Mouse (Mus musculus) intestine, embryonic 14.5 days (tissue): ENCODE data around the gene Metap1d. TPM values are rescaled to one million over a fixed set of nuclear protein-coding genes. Genes with fewer than 3 reads are reported as not detected.
A peak's percentile ranks its signal among the peaks of the same experiment; 100 is the strongest.

ENCODE experiments used
- ATAC-seq: fragments of 200-750 bp; cut with Nextera tagmentation; replicated peaks from 2 replicates; pipeline ENCODE4 v1.8.0; 2017; ENCODE audit warnings: low read depth, moderate number of reproducible peaks, moderate TSS enrichment, moderate library complexity; ENCODE audit not compliant: low FRiP score, low TSS enrichment
- DNase-seq: peaks from one replicate; pipeline ENCODE4 v3.0.0-alpha.2; 2018; ENCODE audit warnings: low spot score
- H3K27ac ChIP-seq: fragments of 300-500 bp; sonication (generic); 2 replicates; pipeline ENCODE4 v1.5.1; 2014; ENCODE audit warnings: low read depth, mild to moderate bottlenecking, control low read depth
- H3K27me3 ChIP-seq: fragments of 300-500 bp; sonication (generic); replicated peaks from 2 replicates; pipeline ENCODE4 v1.6.1; 2014; ENCODE audit warnings: low read length, control low read depth; ENCODE audit not compliant: control insufficient read depth, insufficient read depth
- H3K36me3 ChIP-seq: fragments of 300-500 bp; sonication (generic); 2 replicates; pipeline ENCODE4 v1.6.1; 2014; ENCODE audit warnings: low read length, control low read depth; ENCODE audit not compliant: control insufficient read depth, insufficient read depth
- H3K4me1 ChIP-seq: fragments of 300-500 bp; sonication (generic); replicated peaks from 2 replicates; pipeline ENCODE4 v1.6.1; 2014; ENCODE audit warnings: low read length, control low read depth, mixed read lengths; ENCODE audit not compliant: control insufficient read depth, insufficient read depth
- H3K4me2 ChIP-seq: fragments of 300-500 bp; sonication (generic); 2 replicates; pipeline ENCODE4 v1.6.1; 2014; ENCODE audit warnings: low read length
- H3K4me3 ChIP-seq: fragments of 300-500 bp; sonication (generic); 2 replicates; pipeline ENCODE4 v1.5.1; 2014; ENCODE audit warnings: low read depth, low read length, control low read depth, mixed read lengths
- H3K9ac ChIP-seq: fragments of 300-500 bp; sonication (generic); 2 replicates; pipeline ENCODE4 v1.6.1; 2014; ENCODE audit warnings: mild to moderate bottlenecking, low read length
- H3K9me3 ChIP-seq: fragments of 300-500 bp; sonication (generic); 2 replicates; pipeline ENCODE4 v1.6.1; 2016; ENCODE audit warnings: low read length, control low read depth; ENCODE audit not compliant: control insufficient read depth
- WGBS: fragments of 180-500 bp; shearing (Covaris S2); extraction: QIAGEN DNeasy Blood & Tissue Kit; methylation state at CpG from one replicate; pipeline ENCODE4 v1.1.7; 2014; 5-methylcytosine and 5-hydroxymethylcytosine counted together
- polyA plus RNA-seq: library from polyadenylated mRNA; unstranded; fragments of >200 nt; fragmentation: Nextera tagmentation; extraction: Ambion mirVana; gene quantifications from 2 replicates; pipeline ENCODE4 v1.2.1, GENCODE M21; 2014

The Metap1d gene
- polyA plus RNA-seq, 1 experiment from 2014 or later = 41.2 TPM

DNA sequence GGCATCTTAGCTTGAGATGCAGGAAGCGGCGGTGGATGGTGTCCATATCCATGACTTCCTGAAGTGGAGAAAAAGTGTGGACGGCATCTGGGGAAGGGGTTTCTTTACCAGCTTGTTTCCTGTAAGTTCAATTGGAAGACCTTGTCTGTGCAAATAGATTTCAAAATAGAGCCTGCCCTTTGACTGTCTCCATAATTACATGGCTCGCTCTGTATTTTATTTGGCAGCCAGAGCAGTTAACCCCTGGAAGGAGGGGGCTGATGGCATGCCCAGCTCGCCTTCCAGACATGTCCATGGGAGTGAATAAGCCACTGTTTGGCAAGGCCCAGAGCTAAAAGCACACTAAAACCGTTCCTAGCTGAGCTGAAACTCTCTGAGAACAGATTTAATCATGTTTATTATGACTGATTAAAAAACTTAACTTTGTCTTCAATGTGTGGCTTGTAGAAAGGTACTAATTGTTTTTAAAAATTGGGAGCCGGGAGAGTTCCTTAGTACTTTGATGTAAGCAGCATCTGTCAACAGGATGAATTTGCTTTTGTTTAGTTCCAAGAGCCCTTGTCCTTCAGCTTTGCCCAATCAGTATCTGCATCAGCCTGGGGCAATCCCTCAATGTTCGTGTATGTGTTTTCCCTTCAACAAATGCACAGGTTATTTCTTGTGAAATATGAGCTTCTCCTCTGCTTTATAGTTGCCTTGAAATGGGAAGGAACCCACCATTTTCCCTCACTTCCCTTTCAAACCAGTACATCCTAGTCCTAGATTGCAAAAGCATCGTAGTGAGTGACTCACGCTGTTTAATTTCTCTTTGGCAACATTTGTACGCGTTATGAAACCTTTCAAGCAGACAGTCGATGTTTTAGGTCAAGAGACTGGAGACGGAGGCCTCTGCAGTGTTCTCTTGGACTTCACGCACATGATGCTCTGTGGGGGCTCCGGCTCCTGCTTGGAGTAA is 46.5 kb downstream of the Metap1d start:
- WGBS = 68% methylated on average over 16 of the region's 16 CpGs
- no peak overlapping the region for H3K4me3 ChIP-seq
- H3K9ac ChIP-seq = no peak overlapping the region
- no peak overlapping the region for H3K4me2 ChIP-seq
- H3K4me1 ChIP-seq = no peaks in the 10 kb centered on the region
- no peaks in the 10 kb centered on the region for H3K9me3 ChIP-seq
- no peaks in the 10 kb centered on the region for H3K36me3 ChIP-seq
- ATAC-seq (no peak), DNase-seq (no peak)
- H3K27ac ChIP-seq = no peak overlapping the region
- no peaks in the 10 kb centered on the region for H3K27me3 ChIP-seq

DNA sequence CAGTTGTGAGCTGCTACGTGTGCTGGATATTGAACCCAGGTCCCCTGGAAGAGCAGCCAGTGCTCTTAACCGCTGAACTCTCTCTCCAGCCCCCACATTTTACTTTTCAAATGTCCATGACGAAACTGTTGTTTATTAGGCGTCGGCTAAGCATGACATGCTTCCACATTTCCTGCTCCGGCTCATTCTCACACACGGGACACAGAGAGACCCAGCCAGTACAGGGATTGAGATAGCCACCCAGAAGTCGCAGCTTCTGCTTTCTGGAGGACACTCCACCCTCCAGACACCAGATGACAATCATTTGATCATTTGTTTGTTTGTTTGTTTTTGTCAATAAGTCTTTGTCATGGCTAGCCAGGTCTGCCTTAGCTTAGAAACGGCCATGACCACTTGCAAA is 51.8 kb downstream of the Metap1d start:
- Histone ChIP-seq H3K36me3 (0 out of 2 replicates have a peak, but pooled peaks cover 2% of the 10 kb centered on the region), H3K9ac (no peak overlapping the region), H3K27me3 (no peaks in the 10 kb centered on the region), H3K9me3 (no peaks in the 10 kb centered on the region), H3K27ac (no peak overlapping the region), H3K4me1 (no peaks in the 10 kb centered on the region), H3K4me2 (no peak overlapping the region), H3K4me3 (no peak overlapping the region)
- no peak for ATAC-seq
- no peak for DNase-seq
- 66% methylated on average over 9 of the region's 9 CpGs for WGBS

- Histone ChIP-seq H3K27ac (no peak overlapping the region), H3K27me3 (no peaks in the 10 kb centered on the region), H3K4me3 (no peak overlapping the region), H3K4me1 (no peaks in the 10 kb centered on the region), H3K4me2 (no peak overlapping the region), H3K36me3 (0 out of 2 replicates have a peak, but pooled peaks cover 4% of the 10 kb centered on the region), H3K9ac (no peak overlapping the region), H3K9me3 (no peaks in the 10 kb centered on the region)
- no peak for ATAC-seq
- DNase-seq = no peak
- 91% methylated on average over 7 of the region's 7 CpGs for whole genome bisulfite sequencing
Measured at GRCm38 (mm10) chr2:71511209-71511608, 58.1 kb downstream of the Metap1d start.

DNA sequence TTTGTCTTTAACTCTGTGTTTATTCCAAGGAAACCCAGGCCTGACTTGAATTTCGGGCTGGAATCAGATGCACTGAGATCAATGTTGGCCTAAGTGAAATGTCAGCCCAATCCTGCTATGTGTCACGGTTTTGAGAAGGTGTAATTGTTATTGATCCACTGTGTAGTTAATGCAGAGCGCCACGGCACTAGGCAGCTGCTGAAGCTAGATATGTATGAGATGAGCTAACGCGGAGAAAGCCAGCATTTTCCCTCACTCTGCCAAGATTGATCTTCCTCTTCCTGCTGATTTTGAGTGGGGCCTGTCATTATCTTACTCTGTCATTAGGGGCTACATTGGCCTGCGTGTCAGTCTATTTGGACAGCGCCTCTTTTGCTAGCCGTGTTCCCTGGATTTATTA is 59.2 kb downstream of the Metap1d start:
- H3K27ac ChIP-seq = no peak overlapping the region
- no peaks in the 10 kb centered on the region for H3K4me1 ChIP-seq
- no peak overlapping the region for H3K9ac ChIP-seq
- no peak overlapping the region for H3K4me2 ChIP-seq
- ATAC-seq (no peak), DNase-seq (no peak)
- no peak overlapping the region for H3K4me3 ChIP-seq
- no peaks in the 10 kb centered on the region for H3K9me3 ChIP-seq
- no peaks in the 10 kb centered on the region for H3K27me3 ChIP-seq
- 69% methylated on average over 9 of the region's 9 CpGs for WGBS
- 0 out of 2 replicates have a peak, but pooled peaks cover 4% of the 10 kb centered on the region for H3K36me3 ChIP-seq

DNA sequence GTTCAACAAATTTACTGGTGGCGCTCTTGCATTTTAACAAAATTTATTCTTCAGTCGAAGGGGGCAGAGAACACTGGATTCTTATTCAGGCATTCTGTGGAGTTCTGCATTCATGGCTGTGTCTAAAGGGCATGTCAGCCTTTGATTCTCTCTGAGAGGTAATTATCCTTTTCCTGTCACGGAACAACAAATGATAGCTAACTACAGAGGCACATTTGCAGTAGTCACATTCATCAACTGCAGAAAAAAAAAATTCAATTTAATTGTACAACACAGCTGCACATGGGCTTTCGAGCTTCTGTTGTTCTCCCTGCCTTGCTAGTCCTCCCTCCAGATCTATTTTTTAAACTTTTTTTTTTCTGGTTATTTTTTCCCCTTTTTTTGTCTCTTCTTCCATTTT is 63.9 kb downstream of the Metap1d start:
- H3K9me3 ChIP-seq = no peaks in the 10 kb centered on the region
- no peaks in the 10 kb centered on the region for H3K36me3 ChIP-seq
- no peaks in the 10 kb centered on the region for H3K4me1 ChIP-seq
- peaks cover 6% of the 10 kb centered on the region for H3K27me3 ChIP-seq
- no peak overlapping the region for H3K9ac ChIP-seq
- WGBS = 56% methylated on average over 4 of the region's 4 CpGs
- DNase-seq (peak; percentile 35), ATAC-seq (no peak)
- H3K4me2 ChIP-seq = no peak overlapping the region
- H3K4me3 ChIP-seq = no peak overlapping the region
- H3K27ac ChIP-seq = no peak overlapping the region

GRCm38 (mm10) chr2:71517466-71518099 is 64.5 kb downstream of the Metap1d start:
- Histone ChIP-seq H3K27me3 (peaks cover 12% of the 10 kb centered on the region), H3K4me2 (no peak overlapping the region), H3K4me3 (no peak overlapping the region), H3K9ac (no peak overlapping the region), H3K9me3 (no peaks in the 10 kb centered on the region), H3K4me1 (no peaks in the 10 kb centered on the region), H3K27ac (no peak overlapping the region; the same call in 1 of the 2 replicates), H3K36me3 (no peaks in the 10 kb centered on the region)
- DNase-seq (peak; percentile 34), ATAC-seq (no peak)
- WGBS = 74% methylated on average over 8 of the region's 8 CpGs

GRCm38 (mm10) chr2:71522871-71523270 is 69.8 kb downstream of the Metap1d start:
- WGBS = 65% methylated on average over 4 of the region's 4 CpGs

GRCm38 (mm10) chr2:71523431-71523830 is 70.4 kb downstream of the Metap1d start:
- peaks cover 69% of the 10 kb centered on the region for H3K27me3 ChIP-seq
- no peak overlapping the region for H3K9ac ChIP-seq
- no peaks in the 10 kb centered on the region for H3K9me3 ChIP-seq
- no peak overlapping the region for H3K27ac ChIP-seq
- no peaks in the 10 kb centered on the region for H3K4me1 ChIP-seq
- no peaks in the 10 kb centered on the region for H3K36me3 ChIP-seq
- ATAC-seq (no peak), DNase-seq (peak; percentile 51)
- H3K4me3 ChIP-seq = no peak overlapping the region
- no peak overlapping the region for H3K4me2 ChIP-seq
- 43% methylated on average over 4 of the region's 4 CpGs for whole genome bisulfite sequencing

More at GRCm38 (mm10) chr2:71522871-71523270, 69.8 kb downstream of the Metap1d start:
- no peak overlapping the region for H3K27ac ChIP-seq
- DNase-seq = peak; percentile 46
- no peaks in the 10 kb centered on the region for H3K9me3 ChIP-seq
- no peaks in the 10 kb centered on the region for H3K36me3 ChIP-seq
- H3K9ac ChIP-seq = no peak overlapping the region
- no peak overlapping the region for H3K4me2 ChIP-seq
- H3K4me3 ChIP-seq = no peak overlapping the region
- no peaks in the 10 kb centered on the region for H3K4me1 ChIP-seq
- H3K27me3 ChIP-seq = peaks cover 63% of the 10 kb centered on the region
- ATAC-seq = no peak
